Mouse (Mus musculus) G1E-ER4 (cell line): ENCODE measurements around the gene Zfp622. TPM values are rescaled to one million over a fixed set of nuclear protein-coding genes. Genes with fewer than 3 reads are reported as not detected.

ENCODE experiments used
- GATA1 ChIP-seq: IDR thresholded peaks from one replicate; pipeline ENCODE4 v1.8.0; 2012; ENCODE audit warnings: low read length, inconsistent platforms
- polyA plus RNA-seq: library from polyadenylated mRNA; stranded (reverse); fragments of >175 nt; gene quantifications from 2 replicates; pipeline ENCODE4 v1.2.3, GENCODE M21; 2012

Zfp622 gene
- polyA plus RNA-seq, 1 experiment, result 63.5 TPM

DNA sequence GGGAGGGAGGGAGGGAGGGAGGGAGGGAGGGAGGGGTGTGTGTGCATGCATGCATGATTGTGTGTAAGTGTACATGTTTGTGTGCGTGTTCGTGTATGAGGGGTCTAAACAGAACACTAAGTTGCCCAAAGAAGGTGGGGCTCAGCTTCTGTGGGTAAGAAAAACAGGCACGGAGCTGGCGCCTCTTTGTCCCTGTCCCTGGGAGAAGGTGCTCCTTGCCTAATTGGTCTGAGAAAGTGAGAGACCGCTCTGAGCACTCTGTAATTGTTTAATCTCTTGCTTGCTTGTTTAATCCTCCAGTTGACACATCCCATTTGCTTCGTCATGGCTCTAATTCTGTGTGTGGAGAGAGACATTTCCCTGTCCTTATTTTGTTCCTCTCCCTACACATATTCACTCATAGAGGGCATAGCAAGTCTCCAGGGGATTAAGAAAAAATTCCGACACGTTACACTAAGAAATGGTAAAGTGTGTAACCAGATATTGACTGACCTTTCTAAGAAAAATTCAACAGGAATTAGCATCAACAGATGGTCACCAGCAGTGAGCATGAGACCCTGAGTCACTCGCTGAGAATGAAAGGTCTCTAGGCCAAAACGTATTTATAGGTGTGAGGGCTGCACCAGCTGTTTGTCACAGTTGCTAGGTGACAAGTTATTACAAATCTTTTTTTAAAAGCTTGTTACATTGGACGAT, 27.6 kb upstream of the Zfp622 start:
- TF ChIP-seq GATA1, result no peak

DNA sequence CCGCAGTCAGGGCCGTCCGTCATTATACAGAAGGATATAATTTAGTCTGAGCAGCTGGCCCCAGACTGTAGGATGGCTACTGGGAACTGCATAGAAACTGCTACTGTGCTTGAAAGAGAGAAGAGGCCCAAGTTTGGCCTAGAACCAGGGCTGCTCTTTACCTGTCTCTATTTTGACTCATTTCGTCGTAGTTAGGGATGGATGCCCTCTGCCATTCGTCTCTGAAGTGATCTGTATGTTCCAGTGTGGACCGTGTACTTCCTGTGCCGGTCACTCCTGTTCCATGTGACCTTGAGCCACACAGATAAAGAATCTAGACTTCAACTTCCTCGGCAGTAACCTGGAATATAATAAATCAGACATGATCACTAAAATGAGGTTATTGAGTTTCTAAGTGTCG, 26.5 kb upstream of the Zfp622 start:
- TF ChIP-seq GATA1, result no peak

DNA sequence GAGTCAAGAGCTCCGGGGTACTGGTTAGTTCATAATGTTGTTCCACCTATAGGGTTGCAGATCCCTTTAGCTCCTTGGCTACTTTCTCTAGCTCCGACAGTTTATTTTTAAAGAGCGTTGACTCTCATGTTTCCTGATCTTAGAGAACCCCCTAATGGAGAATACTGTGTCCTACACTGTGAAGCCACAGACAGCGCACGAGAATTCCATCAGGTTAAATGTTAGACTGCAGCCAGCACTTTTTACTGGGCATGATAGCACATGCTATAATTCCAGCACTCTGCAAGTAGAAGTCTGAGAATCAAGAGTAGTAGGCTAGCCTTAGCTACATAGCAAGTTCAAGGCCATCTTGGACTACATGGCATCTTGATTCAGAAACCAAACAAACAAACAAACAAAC, 24.8 kb upstream of the Zfp622 start:
- no peak for TF ChIP-seq GATA1

DNA sequence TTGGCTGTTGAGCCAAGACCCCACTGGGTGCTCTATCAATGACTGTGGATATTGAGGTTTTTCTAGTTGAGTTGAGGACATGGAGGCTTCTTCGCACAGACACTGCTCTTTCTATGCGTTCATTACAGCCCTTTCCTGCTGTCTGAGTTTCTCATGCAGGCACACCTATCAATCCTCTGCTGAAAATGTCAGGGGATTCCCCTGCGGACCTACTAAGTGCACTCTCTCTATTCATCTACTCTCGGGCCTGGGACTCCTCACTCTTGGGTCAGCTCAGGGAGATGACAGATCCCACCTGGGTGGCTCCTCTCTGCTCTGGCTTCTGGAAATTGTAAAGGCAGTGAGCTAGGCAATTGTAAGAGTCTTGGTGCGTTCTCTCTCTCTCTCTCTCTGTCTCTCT, 23.9 kb upstream of the Zfp622 start:
- no peak for TF ChIP-seq GATA1

DNA sequence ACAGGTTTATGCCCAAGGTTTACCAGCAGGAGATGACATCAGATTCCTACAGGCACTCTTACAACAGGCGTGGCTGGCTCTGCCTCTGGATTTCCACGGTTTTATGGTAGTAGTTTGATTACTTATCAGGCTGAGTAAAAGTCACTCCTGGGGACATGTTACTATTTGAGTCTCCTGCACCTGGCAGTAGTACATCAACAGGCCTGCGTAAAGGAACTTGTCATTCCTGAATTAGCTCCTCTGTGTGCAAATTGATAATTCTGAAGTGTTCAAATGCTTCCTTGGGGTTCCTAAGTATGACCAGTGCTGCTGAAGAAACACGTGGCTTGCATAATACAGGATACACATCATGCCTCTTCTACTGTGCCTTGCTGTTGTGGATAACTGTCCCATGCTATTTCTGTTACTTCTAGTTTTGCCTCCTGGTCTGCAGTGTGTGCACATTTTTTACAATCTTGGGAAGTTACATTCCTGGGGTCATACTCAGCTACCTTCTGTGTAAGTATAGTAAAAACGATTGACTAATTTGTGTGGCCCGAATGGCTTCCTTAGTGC, 17.9 kb upstream of the Zfp622 start:
- TF ChIP-seq GATA1, result no peak

DNA sequence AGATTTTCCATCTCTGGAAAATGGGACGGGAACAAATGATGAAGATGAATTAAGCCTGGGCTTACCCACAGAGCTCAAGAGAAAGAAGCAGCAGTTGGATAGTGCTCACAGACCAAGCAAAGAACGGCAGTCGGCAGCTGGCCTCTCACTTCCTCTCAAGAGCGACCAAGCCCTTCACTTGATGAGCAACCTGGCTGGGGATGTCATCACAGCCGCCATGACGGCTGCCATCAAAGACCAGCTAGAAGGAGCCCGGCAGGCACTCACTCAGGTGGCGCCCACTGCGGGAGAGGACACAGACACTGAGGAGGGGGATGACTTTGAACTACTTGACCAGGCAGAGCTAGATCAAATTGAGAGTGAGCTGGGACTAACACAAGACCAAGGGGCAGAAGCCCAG, 12.6 kb upstream of the Zfp622 start:
- no peak for TF ChIP-seq GATA1

DNA sequence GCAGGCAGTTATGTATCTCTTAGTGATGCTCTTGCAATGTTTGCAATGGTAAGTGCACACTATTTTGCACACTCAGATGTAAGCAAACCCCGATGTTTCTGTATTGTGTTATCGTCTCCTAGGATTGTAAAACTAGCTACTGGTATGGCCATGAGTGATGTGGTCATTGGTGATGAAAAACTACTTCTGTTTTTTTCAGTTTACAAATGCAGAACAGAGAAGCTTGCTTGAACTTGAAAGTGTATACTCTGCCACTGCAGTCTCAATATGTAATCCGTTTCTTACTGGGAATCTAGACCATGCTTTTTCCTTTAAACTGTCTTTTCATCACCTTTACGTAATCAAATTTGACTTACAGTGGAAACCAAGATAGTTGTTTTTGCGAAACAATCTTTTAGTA, 11.4 kb upstream of the Zfp622 start:
- TF ChIP-seq GATA1, result no peak

DNA sequence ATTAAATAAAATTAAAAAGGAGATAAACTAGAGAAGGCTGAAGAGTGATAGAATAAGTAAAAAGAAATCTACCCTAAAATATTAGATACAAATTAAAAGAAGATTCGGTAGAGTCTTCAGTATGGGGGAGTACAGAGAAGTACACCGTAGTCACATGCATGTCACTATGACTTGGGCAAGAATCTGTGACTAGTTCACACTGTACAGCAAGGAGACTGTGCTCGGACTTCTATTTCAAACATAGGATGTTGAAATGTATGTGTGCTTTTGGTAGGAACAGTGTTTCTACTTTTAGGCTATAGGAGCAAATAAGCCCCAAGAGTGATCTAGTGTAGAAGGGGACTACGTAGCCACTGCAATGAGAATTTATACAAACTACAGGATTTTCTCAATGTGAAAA, 9.8 kb upstream of the Zfp622 start:
- TF ChIP-seq GATA1, result no peak

DNA sequence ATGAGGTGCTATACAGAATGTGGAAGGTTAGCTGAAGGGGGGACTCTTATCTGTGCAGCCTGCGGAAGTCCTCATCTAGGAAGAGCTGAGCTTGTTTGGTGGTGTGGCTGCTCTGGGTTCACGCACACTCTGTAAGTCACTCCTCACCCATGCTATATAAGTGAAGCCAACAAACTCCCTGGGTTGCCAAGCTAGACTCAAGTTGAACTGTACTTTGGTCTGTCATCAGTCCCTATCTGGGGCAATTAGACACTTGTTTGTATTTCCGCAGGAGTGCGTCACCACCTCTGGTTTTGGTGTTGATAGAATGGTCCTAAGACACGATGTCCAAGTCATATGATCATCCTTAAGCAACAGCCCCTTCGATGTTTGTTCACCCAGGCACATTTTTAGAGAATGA, 8.4 kb upstream of the Zfp622 start:
- TF ChIP-seq GATA1, result no peak

DNA sequence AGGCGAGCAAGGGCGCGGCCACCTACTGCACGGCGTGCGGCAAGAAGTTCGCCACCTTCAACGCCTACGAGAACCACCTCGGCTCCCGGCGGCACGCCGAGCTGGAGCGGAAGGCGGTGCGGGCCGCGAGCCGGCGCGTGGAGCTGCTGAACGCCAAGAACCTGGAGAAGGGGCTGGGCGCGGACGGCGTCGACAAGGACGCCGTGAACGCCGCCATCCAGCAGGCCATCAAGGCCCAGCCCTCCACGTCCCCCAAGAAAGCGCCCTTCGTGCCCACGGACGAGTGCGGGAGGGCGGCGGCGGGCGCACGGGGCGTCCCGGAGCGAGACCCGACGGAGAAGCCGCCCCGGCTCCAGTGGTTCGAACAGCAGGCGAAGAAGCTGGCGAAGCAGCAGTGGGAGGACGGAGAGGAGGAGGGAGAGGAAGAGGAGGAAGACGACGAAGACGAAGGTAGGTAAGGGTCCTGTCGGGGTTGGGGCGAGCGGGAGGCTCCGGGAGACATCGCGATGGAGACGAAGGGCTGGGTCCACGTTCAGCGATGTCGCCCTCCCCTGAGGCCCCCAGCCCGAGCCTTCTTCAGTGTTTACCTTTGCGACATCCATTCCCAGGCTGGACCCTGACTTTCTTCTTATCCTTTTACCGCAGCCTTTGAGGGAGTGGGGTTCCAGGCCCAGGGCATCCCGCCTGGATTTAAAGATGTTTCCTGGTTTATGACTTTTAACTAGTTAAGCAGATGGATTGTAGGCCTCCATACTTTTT, 747 bp downstream of the Zfp622 start:
- no peak for TF ChIP-seq GATA1

DNA sequence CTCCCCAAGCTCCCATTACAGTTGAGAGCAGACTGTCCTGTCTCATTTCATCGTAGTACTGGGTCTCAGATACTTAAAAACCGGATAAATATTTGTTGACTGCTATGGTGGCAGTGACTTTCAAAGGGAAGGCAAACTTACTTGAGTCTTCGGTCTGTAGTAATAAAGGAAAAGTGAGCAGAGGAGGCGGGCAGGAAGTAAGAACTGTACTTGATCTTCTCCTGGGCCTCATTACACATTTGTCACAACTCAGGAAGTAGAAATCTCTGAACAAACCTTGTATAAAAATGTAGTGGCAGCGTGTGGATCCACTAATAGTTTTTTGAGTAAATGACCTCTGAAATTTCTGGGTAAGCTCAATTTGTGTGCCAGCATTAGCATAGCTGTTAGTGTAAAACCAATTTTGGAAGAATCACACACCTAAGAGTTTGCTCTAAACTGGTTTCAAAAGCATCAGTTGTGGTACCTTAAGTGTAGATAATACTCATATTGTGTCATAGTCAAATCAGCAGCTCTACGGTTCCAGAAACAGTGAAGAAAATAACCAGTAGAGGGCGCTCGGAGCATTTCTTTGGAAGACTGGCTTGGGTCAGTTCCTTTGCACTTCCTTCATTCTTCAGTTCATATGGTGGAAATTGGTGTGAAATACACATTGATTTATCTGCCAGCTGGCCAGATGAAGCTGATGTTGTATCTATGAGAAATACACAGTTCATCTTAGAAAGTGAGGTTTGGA, 9.0 kb downstream of the Zfp622 start:
- TF ChIP-seq GATA1, result no peak

DNA sequence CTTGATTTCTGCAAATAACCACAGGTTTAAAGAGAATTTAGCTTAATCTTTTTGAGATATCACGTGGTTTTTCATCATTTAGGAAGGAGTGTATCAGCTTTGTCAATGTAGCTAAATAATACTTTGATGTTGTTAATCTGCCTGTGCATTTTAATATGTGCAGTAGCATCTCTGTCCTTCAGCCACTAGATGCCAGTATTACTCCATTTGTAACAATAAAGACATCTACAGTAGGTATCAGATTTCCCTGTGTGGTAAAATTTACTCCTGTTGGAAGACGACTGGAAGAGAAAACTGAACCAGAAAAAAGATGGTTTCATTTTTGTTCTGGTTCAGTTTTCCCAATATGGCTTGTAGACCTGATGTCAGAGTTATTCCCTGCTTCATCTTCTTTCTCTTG, 11.4 kb downstream of the Zfp622 start:
- no peak for TF ChIP-seq GATA1

DNA sequence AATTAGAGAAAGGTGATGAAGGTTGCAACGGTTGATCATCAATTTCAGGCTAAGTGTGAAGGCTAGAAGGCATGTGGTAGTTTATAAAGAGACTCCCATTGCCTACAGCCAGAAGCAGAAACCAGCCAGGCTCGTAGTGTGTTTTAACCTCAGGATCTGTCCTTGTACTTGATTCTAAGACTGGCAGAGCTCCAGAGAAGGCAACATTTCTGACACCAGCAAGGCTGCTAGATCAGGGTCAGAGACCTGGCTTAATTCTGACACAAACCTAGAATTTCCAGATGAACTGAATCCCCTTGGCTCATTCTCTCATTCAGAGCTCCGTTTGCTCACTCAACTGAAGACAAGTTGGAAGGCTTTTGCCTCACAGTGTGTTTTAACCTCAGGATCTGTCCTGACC, 24.5 kb downstream of the Zfp622 start:
- no peak for TF ChIP-seq GATA1

DNA sequence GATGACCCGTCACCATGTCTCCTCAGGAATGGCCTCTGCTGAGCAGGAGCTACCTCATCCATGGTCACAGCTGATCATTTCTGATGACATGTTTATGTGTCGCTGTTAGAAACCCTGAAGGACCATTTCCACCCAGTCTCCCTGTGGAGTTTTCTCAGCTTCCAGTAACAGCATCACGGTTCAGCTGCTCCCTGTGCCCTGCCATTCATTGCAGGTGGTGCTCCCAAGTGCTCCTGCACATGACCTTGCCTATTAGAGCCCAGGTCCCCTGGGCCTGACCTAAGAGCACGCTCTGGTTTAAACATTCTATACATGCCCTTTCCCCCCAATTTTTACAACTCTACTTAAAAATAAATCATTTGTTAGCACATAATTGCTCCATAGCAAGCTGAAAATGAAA, 28.7 kb downstream of the Zfp622 start:
- TF ChIP-seq GATA1, result no peak

DNA sequence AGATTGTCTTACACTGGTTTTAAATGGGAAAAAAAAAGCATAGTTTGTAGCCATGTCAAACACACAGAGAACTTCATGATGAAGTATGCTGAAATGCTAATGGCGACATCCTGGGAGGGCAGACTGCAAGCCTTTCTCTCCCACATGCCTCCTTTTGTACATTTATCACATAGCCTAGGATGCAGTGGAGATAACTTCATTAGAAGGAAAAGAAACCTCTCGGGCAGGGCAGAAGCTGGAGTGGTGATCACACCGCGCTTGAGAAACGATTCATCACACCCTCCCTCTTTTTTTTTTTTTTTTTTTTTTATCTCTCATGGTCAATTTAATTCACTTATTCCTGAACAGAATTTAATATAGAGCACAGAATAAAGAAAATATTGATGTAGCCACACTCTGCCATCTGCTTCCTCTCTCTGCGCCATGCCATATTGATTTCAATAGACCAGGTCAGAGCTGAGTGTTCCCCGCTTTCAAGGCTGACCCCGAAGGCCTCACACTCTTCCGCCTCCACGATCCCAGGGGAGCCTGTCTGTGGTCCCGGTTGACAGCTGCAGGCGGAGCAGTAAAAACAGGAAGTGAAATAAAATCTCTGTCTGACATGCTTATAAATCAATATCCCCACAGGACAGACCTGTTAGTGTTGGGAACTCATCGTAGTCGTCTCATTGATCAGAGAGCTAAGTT, 32.0 kb downstream of the Zfp622 start:
- TF ChIP-seq GATA1, result no peak

DNA sequence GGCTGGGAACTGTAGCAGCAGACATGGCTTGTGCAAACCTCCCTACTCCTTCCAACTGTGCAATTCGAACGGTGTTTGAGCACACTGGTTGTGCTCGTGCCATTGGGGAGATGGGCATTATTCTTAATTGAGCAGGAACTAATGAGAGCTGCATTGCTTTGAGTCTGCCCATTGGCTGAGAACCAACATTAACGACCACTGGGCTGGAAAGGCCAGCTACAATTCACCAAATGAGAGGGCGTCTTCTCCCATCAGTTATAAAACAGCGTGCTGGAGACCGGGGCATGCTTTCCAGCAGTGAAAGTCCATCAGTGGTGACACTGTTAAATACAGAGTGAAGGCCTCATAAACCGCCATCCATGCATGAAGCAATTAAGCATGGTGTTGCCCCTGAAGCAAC, 37.6 kb downstream of the Zfp622 start:
- TF ChIP-seq GATA1, result no peak
